Mouse (Mus musculus): ENCODE results near the gene Egr4. TPM values are rescaled to one million over a fixed set of nuclear protein-coding genes. Genes with fewer than 3 reads are reported as not detected.

Egr4 gene
- total RNA-seq, 2 experiments from 2014 or later: not detected

GRCm38 (mm10) chr6:85498147-85498546, 15.2 kb downstream of the Egr4 start:
- no peak for ATAC-seq (replicated peaks; ENCODE audit: poor library complexity)

GRCm38 (mm10) chr6:85496976-85497375, 16.4 kb downstream of the Egr4 start:
- no peak for ATAC-seq (replicated peaks; ENCODE audit: poor library complexity)

- ATAC-seq (replicated peaks; ENCODE audit: poor library complexity): no peak
Measured at GRCm38 (mm10) chr6:85491606-85492005, 21.8 kb downstream of the Egr4 start.

- no peak for ATAC-seq (replicated peaks; ENCODE audit: poor library complexity)
Measured at GRCm38 (mm10) chr6:85490252-85490651, 23.1 kb downstream of the Egr4 start.

- no peak for ATAC-seq (replicated peaks; ENCODE audit: poor library complexity)
Measured at GRCm38 (mm10) chr6:85489717-85490116, 23.7 kb downstream of the Egr4 start.

GRCm38 (mm10) chr6:85488510-85488909, 24.9 kb downstream of the Egr4 start:
- ATAC-seq (replicated peaks; ENCODE audit: poor library complexity): no peak

- ATAC-seq (replicated peaks; ENCODE audit: poor library complexity): no peak
Measured at GRCm38 (mm10) chr6:85485738-85486137, 27.7 kb downstream of the Egr4 start.

- no peak for ATAC-seq (replicated peaks; ENCODE audit: poor library complexity)
Measured at GRCm38 (mm10) chr6:85483843-85484721, 29.3 kb downstream of the Egr4 start.

GRCm38 (mm10) chr6:85480685-85481084, 32.7 kb downstream of the Egr4 start:
- ATAC-seq (replicated peaks; ENCODE audit: poor library complexity): no peak

- no peak for ATAC-seq (replicated peaks; ENCODE audit: poor library complexity)
Measured at GRCm38 (mm10) chr6:85479979-85480378, 33.4 kb downstream of the Egr4 start.

- ATAC-seq (replicated peaks; ENCODE audit: poor library complexity): no peak
Measured at GRCm38 (mm10) chr6:85478416-85478815, 35.0 kb downstream of the Egr4 start.

GRCm38 (mm10) chr6:85477366-85477917, 35.9 kb downstream of the Egr4 start:
- ATAC-seq (replicated peaks; ENCODE audit: poor library complexity): peak; percentile 91

- ATAC-seq (replicated peaks; ENCODE audit: poor library complexity): no peak
Measured at GRCm38 (mm10) chr6:85475581-85475980, 37.8 kb downstream of the Egr4 start.

- ATAC-seq (replicated peaks; ENCODE audit: poor library complexity): no peak
Measured at GRCm38 (mm10) chr6:85472542-85472941, 40.8 kb downstream of the Egr4 start.

- ATAC-seq (replicated peaks; ENCODE audit: poor library complexity): no peak
Measured at GRCm38 (mm10) chr6:85471962-85472361, 41.4 kb downstream of the Egr4 start.

- ATAC-seq (replicated peaks; ENCODE audit: poor library complexity): no peak; the same call in 1 of the 2 replicates
Measured at GRCm38 (mm10) chr6:85469660-85470430, 43.5 kb downstream of the Egr4 start.

GRCm38 (mm10) chr6:85465381-85465780, 48.0 kb downstream of the Egr4 start:
- no peak for ATAC-seq (replicated peaks; ENCODE audit: poor library complexity)

All from megakaryocyte progenitor cell, adult 5-6 weeks (primary cell).